Mouse (Mus musculus) hindbrain, embryonic 13.5 days (tissue): ENCODE data around the gene Rabgef1. TPM values are rescaled to one million over a fixed set of nuclear protein-coding genes. Genes with fewer than 3 reads are reported as not detected.
A peak's percentile ranks its signal among the peaks of the same experiment; 100 is the strongest.

Source experiments
- ATAC-seq: fragments of 200-750 bp; cut with Nextera tagmentation; 2 replicates; pipeline ENCODE4 v1.8.0; 2017; ENCODE audit warnings: moderate TSS enrichment; ENCODE audit not compliant: low FRiP score
- H3K27ac ChIP-seq: fragments of 300-500 bp; sonication (generic); 2 replicates; pipeline ENCODE4 v1.5.1; 2015; ENCODE audit warnings: inconsistent platforms, mild to moderate bottlenecking, moderate library complexity
- H3K27me3 ChIP-seq: fragments of 300-500 bp; sonication (generic); 2 replicates; pipeline ENCODE4 v1.6.1; 2015; ENCODE audit warnings: mild to moderate bottlenecking, inconsistent platforms
- H3K36me3 ChIP-seq: fragments of 300-500 bp; sonication (generic); 2 replicates; pipeline ENCODE4 v1.6.1; 2015; ENCODE audit warnings: mild to moderate bottlenecking, inconsistent platforms
- H3K4me1 ChIP-seq: fragments of 300-500 bp; sonication (generic); replicated peaks from 2 replicates; pipeline ENCODE4 v1.6.1; 2015; ENCODE audit warnings: inconsistent platforms
- H3K4me2 ChIP-seq: fragments of 300-500 bp; sonication (generic); 2 replicates; pipeline ENCODE4 v1.6.1; 2015; ENCODE audit warnings: inconsistent platforms, mild to moderate bottlenecking, moderate library complexity
- H3K4me3 ChIP-seq: fragments of 300-500 bp; sonication (generic); 2 replicates; pipeline ENCODE4 v1.5.1; 2015; ENCODE audit warnings: mild to moderate bottlenecking, inconsistent platforms
- H3K9ac ChIP-seq: fragments of 300-500 bp; sonication (generic); 2 replicates; pipeline ENCODE4 v1.6.1; 2015; ENCODE audit warnings: mild to moderate bottlenecking, inconsistent platforms
- H3K9me3 ChIP-seq: fragments of 300-500 bp; sonication (generic); 2 replicates; pipeline ENCODE4 v1.6.1; 2016; ENCODE audit warnings: inconsistent platforms
- WGBS: fragments of 180-500 bp; shearing (Covaris S2); methylation state at CpG from one replicate; pipeline ENCODE4 v1.1.7; 2015; 5-methylcytosine and 5-hydroxymethylcytosine counted together
- polyA plus RNA-seq: library from polyadenylated mRNA; unstranded; fragments of >200 nt; fragmentation: Nextera tagmentation; extraction: Ambion mirVana; gene quantifications from 2 replicates; pipeline ENCODE4 v1.2.1, GENCODE M21; 2015

The Rabgef1 gene
- 40.6 and 40.8 TPM in 2 replicates for polyA plus RNA-seq

GRCm38 (mm10) chr5:130171423-130171954 is at the start of gene Rabgef1:
TSS of gene Rabgef1 (plus strand) at chr5:130171798.
- H3K9ac ChIP-seq: peak within 1 kb of the TSS; percentile 95
- peak; percentile 95 for ATAC-seq
- peaks cover 27% of the 10 kb centered on the region for H3K4me1 ChIP-seq
- H3K9me3 ChIP-seq: no peaks in the 10 kb centered on the region
- H3K4me2 ChIP-seq: peak within 1 kb of the TSS; percentile 82
- peak within 1 kb of the TSS; percentile 90 for H3K27ac ChIP-seq
- WGBS: under 1% methylated on average over 42 of the region's 62 CpGs
- H3K27me3 ChIP-seq: no peaks in the 10 kb centered on the region
- peak within 1 kb of the TSS; percentile 89 for H3K4me3 ChIP-seq
- no peaks in the 10 kb centered on the region for H3K36me3 ChIP-seq

- H3K4me2 ChIP-seq: no peak overlapping the region
Observed at GRCm38 (mm10) chr5:130122355-130122754, 49.2 kb upstream of the Rabgef1 start.

DNA sequence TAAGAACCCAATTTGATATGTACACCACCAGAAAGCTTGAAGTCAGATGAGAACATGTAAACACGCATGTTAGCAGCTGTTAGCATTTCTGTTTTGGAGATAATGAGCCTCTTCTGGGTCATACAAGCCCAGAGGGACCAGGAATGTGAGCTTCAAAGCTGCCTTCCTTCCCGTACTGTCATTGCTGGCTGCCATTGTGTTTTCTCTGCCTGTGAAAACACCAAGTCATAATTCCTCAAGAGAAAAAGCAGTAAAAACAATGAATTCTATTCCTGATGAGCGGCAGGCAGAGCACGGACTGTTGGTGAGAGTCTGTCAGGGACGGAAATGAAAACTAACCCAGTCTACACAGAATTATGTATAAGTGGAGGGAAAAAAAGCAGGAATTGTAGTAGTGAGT is 47.3 kb upstream of the Rabgef1 start:
- H3K9me3 ChIP-seq: no peaks in the 10 kb centered on the region
- H3K4me3 ChIP-seq: no peak overlapping the region
- H3K27ac ChIP-seq: peak overlapping the region; percentile 36
- H3K9ac ChIP-seq: no peak overlapping the region
- peaks cover 8% of the 10 kb centered on the region; the same call in 1 of the 2 replicates for H3K4me1 ChIP-seq
- no peaks in the 10 kb centered on the region for H3K36me3 ChIP-seq
- no peak for ATAC-seq
- no peak overlapping the region for H3K4me2 ChIP-seq
- WGBS: 58% methylated on average over 5 of the region's 5 CpGs
- no peaks in the 10 kb centered on the region for H3K27me3 ChIP-seq

More at GRCm38 (mm10) chr5:130122355-130122754, 49.2 kb upstream of the Rabgef1 start:
- no peak overlapping the region for H3K4me3 ChIP-seq
- 93% methylated on average over 2 of the region's 2 CpGs for WGBS
- H3K4me1 ChIP-seq: peaks cover 4% of the 10 kb centered on the region; the same call in 1 of the 2 replicates
- H3K27ac ChIP-seq: no peak overlapping the region
- H3K9me3 ChIP-seq: no peaks in the 10 kb centered on the region
- no peak for ATAC-seq
- no peaks in the 10 kb centered on the region for H3K27me3 ChIP-seq
- no peaks in the 10 kb centered on the region for H3K36me3 ChIP-seq
- no peak overlapping the region for H3K9ac ChIP-seq

DNA sequence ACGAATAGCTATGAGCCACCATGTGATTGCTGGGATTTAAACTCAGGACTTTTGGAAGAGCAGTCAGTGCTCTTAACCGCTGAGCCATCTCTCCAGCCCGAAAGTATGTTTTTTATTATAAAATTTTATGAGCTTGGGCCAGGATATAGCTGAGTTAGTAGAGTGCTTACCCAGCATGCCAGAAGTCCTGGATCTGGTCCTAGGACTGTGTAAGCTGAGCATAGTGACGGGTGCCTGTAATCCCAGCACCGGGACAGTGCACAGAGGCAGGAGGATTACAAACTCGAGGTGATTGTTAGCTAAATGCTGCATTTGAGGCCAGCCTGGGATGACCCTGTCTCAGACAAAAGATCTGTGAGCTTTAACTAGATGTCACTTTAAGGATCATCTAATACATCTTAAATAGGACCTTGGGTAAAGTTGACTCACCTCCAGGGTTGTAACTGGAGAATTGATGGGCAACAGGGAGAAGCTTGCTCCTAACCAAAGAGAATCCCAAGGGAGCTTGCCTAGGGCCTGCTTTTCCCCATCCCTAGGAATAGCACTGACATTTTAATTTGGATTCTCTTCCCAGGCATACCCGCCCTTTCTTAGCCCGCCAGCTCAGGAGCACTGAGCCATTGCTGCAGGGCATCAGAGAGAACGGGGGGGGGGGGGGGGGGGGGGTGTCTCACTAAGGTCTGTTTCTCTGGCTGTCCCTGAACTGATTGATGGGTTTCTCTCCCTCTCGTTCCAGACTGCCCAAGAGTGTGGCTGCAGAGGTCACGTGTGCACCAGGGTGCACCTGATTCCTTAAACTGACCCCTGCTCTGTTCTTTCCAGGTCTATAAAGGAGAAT is 42.7 kb upstream of the Rabgef1 start:
- 71% methylated on average over 11 of the region's 11 CpGs for WGBS
- ATAC-seq: no peak
- Histone ChIP-seq H3K36me3 (0 out of 2 replicates have a peak, but pooled peaks cover 10% of the 10 kb centered on the region), H3K4me2 (no peak overlapping the region), H3K27me3 (no peaks in the 10 kb centered on the region), H3K9me3 (no peaks in the 10 kb centered on the region), H3K4me3 (no peak overlapping the region), H3K27ac (no peak overlapping the region), H3K4me1 (0 out of 2 replicates have a peak, but pooled peaks cover 4% of the 10 kb centered on the region), H3K9ac (no peak overlapping the region)

DNA sequence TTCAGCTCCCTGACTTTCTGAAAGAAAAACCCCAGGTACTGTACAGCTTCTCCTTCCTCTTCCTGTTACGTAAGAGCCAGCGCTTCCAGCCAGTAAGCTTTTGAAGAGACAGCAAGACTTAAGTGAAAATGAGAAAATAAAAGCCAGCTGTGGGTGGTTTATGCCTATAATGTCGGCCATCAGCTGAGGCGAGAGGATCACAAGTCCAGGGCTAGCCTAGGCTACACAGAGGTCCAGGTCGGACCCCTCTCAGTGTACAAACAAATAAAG is 42.1 kb upstream of the Rabgef1 start:
- no peak overlapping the region for H3K27ac ChIP-seq
- no peak overlapping the region for H3K4me2 ChIP-seq
- H3K4me3 ChIP-seq: no peak overlapping the region
- no peak overlapping the region for H3K9ac ChIP-seq
- H3K36me3 ChIP-seq: 0 out of 2 replicates have a peak, but pooled peaks cover 10% of the 10 kb centered on the region
- 84% methylated on average over 5 of the region's 5 CpGs for WGBS
- H3K27me3 ChIP-seq: no peaks in the 10 kb centered on the region
- H3K4me1 ChIP-seq: 0 out of 2 replicates have a peak, but pooled peaks cover 4% of the 10 kb centered on the region
- H3K9me3 ChIP-seq: no peaks in the 10 kb centered on the region
- ATAC-seq: no peak

DNA sequence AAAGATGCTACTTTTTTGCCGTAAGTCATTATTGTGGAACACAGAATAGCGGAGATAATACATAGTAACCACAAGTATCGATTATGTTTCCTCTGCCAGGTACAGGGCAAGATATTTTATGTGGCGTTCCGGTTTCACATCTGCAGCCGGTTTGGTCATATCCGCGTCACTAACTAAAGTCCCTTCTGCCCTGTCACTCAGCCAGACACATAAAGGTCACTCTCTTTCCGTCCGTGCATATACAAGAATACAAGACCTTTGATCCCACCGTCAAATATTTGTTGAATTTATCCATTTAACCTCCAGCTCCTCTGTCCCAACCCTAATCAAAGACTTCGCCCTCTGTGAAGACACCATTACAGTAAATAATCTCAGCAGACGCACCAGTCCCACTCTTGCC is 35.0 kb upstream of the Rabgef1 start:
- H3K4me2 ChIP-seq: no peak overlapping the region
- no peaks in the 10 kb centered on the region for H3K4me1 ChIP-seq
- no peak overlapping the region for H3K4me3 ChIP-seq
- no peak for ATAC-seq
- 96% methylated on average over 13 of the region's 13 CpGs for WGBS
- H3K27me3 ChIP-seq: no peaks in the 10 kb centered on the region
- H3K9me3 ChIP-seq: no peaks in the 10 kb centered on the region
- peaks cover 12% of the 10 kb centered on the region for H3K36me3 ChIP-seq
- H3K9ac ChIP-seq: no peak overlapping the region; the same call in 1 of the 2 replicates
- no peak overlapping the region for H3K27ac ChIP-seq

DNA sequence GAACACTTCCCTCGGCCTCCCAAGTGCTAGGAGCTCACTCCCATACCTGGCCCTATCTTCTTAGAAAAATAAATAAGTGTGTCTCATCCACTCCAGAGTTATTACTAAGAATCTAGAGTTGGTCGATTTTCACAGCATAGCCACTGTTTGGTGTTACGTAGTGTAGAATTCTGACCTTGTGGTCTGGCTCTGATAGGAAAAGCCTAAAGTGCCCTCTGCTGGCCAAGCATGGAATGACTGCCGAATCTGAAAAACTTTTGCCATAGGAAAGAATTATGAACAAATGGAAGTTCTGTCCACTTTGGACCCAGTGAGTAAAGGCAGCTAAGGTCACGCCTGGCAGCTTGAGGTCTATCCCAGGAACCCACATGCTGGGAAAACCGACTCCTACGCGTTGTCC is 32.2 kb upstream of the Rabgef1 start:
- ATAC-seq: no peak
- H3K27ac ChIP-seq: no peak overlapping the region
- no peak overlapping the region for H3K4me2 ChIP-seq
- no peak overlapping the region for H3K9ac ChIP-seq
- no peak overlapping the region for H3K4me3 ChIP-seq
- WGBS: 27% methylated on average over 8 of the region's 8 CpGs
- H3K4me1 ChIP-seq: peaks cover 7% of the 10 kb centered on the region; the same call in 1 of the 2 replicates
- H3K9me3 ChIP-seq: no peaks in the 10 kb centered on the region
- H3K36me3 ChIP-seq: peaks cover 12% of the 10 kb centered on the region
- H3K27me3 ChIP-seq: no peaks in the 10 kb centered on the region

- 83% methylated on average over 5 of the region's 5 CpGs for WGBS
- H3K27ac ChIP-seq: no peak overlapping the region
- ATAC-seq: no peak
- peaks cover 2% of the 10 kb centered on the region for H3K36me3 ChIP-seq
- H3K9me3 ChIP-seq: no peaks in the 10 kb centered on the region
- H3K27me3 ChIP-seq: no peaks in the 10 kb centered on the region
- no peak overlapping the region for H3K4me3 ChIP-seq
- H3K4me1 ChIP-seq: peaks cover 19% of the 10 kb centered on the region
- H3K4me2 ChIP-seq: no peak overlapping the region
- no peak overlapping the region for H3K9ac ChIP-seq
Observed at GRCm38 (mm10) chr5:130141138-130141537, 30.5 kb upstream of the Rabgef1 start.

GRCm38 (mm10) chr5:130142041-130142440 is 29.6 kb upstream of the Rabgef1 start:
- no peak for ATAC-seq
- H3K36me3 ChIP-seq: no peaks in the 10 kb centered on the region
- no peaks in the 10 kb centered on the region for H3K9me3 ChIP-seq
- H3K27me3 ChIP-seq: no peaks in the 10 kb centered on the region
- no peak overlapping the region for H3K27ac ChIP-seq
- H3K4me3 ChIP-seq: no peak overlapping the region
- no peak overlapping the region for H3K9ac ChIP-seq
- no peak overlapping the region for H3K4me2 ChIP-seq
- H3K4me1 ChIP-seq: peaks cover 24% of the 10 kb centered on the region
- WGBS: 74% methylated on average over 4 of the region's 4 CpGs

- 96% methylated on average over 7 of the region's 7 CpGs for WGBS
- Histone ChIP-seq H3K9ac (no peak overlapping the region), H3K27me3 (no peaks in the 10 kb centered on the region), H3K36me3 (peaks cover 4% of the 10 kb centered on the region), H3K27ac (no peak overlapping the region), H3K4me3 (no peak overlapping the region), H3K4me1 (peaks cover 31% of the 10 kb centered on the region), H3K9me3 (no peaks in the 10 kb centered on the region), H3K4me2 (no peak overlapping the region)
- ATAC-seq: no peak
Observed at GRCm38 (mm10) chr5:130143101-130143500, 28.5 kb upstream of the Rabgef1 start.

DNA sequence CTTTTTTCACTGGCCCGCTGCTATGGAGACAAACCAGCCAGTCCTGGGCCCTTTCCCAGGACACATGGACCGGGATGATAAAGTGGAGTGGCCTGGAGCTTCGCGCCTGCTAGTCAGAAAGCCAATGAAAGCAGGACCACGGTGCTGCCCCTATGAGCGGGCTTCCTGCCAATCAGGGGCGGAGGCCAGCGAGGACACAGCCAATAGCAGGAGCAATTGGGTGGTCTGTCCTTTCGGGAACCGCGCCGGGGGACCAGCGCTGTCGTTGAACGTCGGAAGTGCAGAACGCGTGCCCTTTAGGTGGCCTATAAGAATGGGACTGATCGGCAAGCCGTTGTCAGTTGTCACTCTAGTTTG is 27.6 kb upstream of the Rabgef1 start:
- WGBS: 3% methylated on average over 20 of the region's 20 CpGs
- peak overlapping the region; percentile 65 for H3K9ac ChIP-seq
- H3K4me1 ChIP-seq: peaks cover 31% of the 10 kb centered on the region
- H3K9me3 ChIP-seq: no peaks in the 10 kb centered on the region
- peak overlapping the region; percentile 90 for H3K27ac ChIP-seq
- peak; percentile 55 for ATAC-seq
- peak overlapping the region; percentile 79 for H3K4me2 ChIP-seq
- peak overlapping the region; percentile 67 for H3K4me3 ChIP-seq
- peaks cover 12% of the 10 kb centered on the region for H3K36me3 ChIP-seq
- H3K27me3 ChIP-seq: no peaks in the 10 kb centered on the region

- peak within 1 kb of the TSS; percentile 90 for H3K27ac ChIP-seq
- H3K4me2 ChIP-seq: peak within 1 kb of the TSS; percentile 79
- peak within 1 kb of the TSS; percentile 67 for H3K4me3 ChIP-seq
- no peaks in the 10 kb centered on the region for H3K9me3 ChIP-seq
- under 1% methylated on average over 66 of the region's 66 CpGs for WGBS
- H3K4me1 ChIP-seq: peaks cover 31% of the 10 kb centered on the region
- H3K36me3 ChIP-seq: peaks cover 17% of the 10 kb centered on the region
- no peaks in the 10 kb centered on the region for H3K27me3 ChIP-seq
- peak within 1 kb of the TSS; percentile 84 for H3K9ac ChIP-seq
- ATAC-seq: peak; percentile 97
Observed at GRCm38 (mm10) chr5:130144334-130145312, 27.0 kb upstream of the Rabgef1 start, which contains the start of gene Kctd7. TSS of gene Kctd7 (plus strand) at chr5:130144861.
